Mouse (Mus musculus) Muller cell, postnatal 12 days (primary cell): ENCODE data around the gene Gm14632.
"Not testable (repeated sequence)": the region's sequence is repeated elsewhere in the genome, so short reads cannot be mapped to it uniquely, and the experiment has no call there.

Experiments used
- DNase-seq: peaks from one replicate; pipeline ENCODE4 v3.0.0-alpha.2; 2015; ENCODE audit errors: inconsistent ontology term

Gm14632 gene

GRCm38 (mm10) chrX:30329472-30329871, at the start of gene Gm14632:
Gm14632 (plus strand) TSS chrX:30329772.
- not testable (repeated sequence) for DNase-seq
